Mouse (Mus musculus): ENCODE results near the gene Ssh1. TPM values are rescaled to one million over a fixed set of nuclear protein-coding genes. Genes with fewer than 3 reads are reported as not detected.

Ssh1 gene
- polyA plus RNA-seq, 1 experiment from 2014 or later = 19.4 TPM

DNA sequence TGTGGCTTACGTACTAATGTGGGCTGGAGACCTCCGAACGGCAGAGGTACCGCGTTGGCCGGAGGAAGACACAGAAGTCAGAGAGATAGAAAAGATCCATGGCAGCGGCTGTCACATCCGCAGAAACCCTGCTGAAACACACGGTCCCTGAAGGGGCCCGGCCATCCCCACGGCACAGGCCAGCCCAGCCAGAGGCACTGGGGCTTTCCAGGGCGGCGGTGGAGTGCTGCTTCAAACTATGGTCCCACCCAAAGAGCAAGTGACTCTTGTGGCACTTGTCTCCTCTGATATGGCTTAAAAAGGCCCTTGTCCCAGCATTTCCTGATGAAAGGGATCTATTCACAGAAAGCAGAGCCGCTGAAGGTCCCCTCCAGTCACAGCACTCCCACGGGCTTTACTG lies 19.1 kb downstream of the Ssh1 start:
- WGBS = 50% methylated on average over 15 of the region's 15 CpGs
- peaks cover 24% of the 10 kb centered on the region for H3K4me1 ChIP-seq (replicated peaks; ENCODE audit: control insufficient read depth, insufficient read depth, low read length)
- no peak overlapping the region for H3K27ac ChIP-seq
- no peaks in the 10 kb centered on the region for H3K9me3 ChIP-seq (ENCODE audit: control insufficient read depth, low read length)
- H3K9ac ChIP-seq = no peak overlapping the region
- no peaks in the 10 kb centered on the region for H3K27me3 ChIP-seq (ENCODE audit: control insufficient read depth, insufficient read depth, low read length)
- no peak overlapping the region for H3K4me3 ChIP-seq (replicated peaks; ENCODE audit: low read length)
- DNase-seq (ENCODE audit: low spot score) (no peak), ATAC-seq (ENCODE audit: low FRiP score) (no peak)
- H3K4me2 ChIP-seq (replicated peaks) = no peak overlapping the region
- peaks cover 6% of the 10 kb centered on the region; the same call in 1 of the 2 replicates for H3K36me3 ChIP-seq (replicated peaks; ENCODE audit: control insufficient read depth, insufficient read depth)

DNA sequence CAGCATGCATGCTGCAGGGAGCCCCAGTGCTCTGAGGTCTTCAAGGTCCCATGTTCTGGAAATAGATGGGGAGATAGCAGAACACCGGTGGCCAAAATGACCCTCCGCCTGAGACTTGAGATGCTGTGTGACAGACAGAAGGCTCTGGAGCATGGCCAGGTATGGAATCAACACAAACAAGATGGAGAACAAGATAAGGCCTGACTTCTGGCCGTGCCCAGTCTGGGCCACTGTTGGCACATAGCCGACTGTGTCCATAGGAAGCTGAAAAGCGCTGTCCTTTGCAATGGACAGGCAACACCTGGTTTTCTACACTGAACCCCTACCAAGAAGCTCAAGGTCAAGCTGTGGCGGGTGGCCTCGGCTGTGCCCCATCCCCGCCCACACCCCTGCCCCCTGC lies 19.9 kb downstream of the Ssh1 start:
- WGBS = 89% methylated on average over 8 of the region's 8 CpGs
- no peak overlapping the region for H3K9ac ChIP-seq
- H3K36me3 ChIP-seq (replicated peaks; ENCODE audit: control insufficient read depth, insufficient read depth) = peaks cover 14% of the 10 kb centered on the region; the same call in 1 of the 2 replicates
- H3K4me2 ChIP-seq (replicated peaks) = no peak overlapping the region
- H3K4me1 ChIP-seq (replicated peaks; ENCODE audit: control insufficient read depth, insufficient read depth, low read length) = peaks cover 24% of the 10 kb centered on the region
- H3K27ac ChIP-seq = 0 out of 2 replicates have a peak overlapping the region, but pooled peaks have one; percentile 24
- DNase-seq (ENCODE audit: low spot score) = no peak
- H3K9me3 ChIP-seq (ENCODE audit: control insufficient read depth, low read length) = no peaks in the 10 kb centered on the region
- H3K27me3 ChIP-seq (ENCODE audit: control insufficient read depth, insufficient read depth, low read length) = no peaks in the 10 kb centered on the region
- no peak for ATAC-seq (ENCODE audit: low FRiP score)
- no peak overlapping the region for H3K4me3 ChIP-seq (replicated peaks; ENCODE audit: low read length)

DNA sequence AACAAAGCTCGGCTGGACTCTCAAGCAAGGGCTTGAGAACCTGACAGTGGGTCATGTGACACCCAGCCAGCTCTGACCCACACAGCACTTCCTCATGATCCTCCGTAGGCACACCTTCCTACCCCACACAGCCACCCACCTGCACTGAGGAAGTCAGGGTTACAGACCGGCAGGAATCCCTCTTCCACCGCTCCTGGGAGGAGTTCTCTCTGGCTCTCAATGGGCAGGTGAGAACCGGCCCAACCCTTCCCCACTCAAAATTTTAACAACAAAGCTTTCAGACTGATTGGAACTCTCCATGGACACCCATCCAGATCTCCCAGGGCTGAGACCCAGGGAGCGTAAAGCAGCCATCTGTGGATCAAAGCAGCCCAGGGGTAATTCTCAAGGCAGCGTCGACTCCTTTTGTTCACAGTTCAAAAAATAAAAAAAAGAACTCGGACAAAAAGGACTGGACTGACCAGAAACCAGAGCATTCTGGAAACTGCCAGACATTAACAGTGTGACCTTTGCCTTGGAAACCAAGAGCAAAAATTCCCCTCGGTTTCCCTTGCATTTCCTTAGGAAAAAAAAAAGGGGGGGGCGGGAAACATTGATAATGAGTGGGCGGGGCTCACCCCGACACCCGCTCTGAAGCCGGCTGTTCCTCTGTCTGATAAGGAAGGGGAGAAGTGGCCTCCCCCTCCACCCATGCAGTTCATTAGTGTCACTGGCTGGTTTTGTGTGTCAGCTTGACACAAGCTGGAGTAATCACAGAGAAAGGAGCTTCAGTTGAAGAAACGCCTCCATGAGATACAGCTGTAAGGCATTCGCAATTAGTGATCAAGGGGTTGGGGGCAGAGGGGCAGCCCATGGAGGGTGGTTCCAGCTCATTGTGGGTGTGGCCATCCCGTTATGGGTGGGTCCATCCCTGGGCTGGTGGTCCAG lies 20.8 kb downstream of the Ssh1 start:
- H3K4me1 ChIP-seq (replicated peaks; ENCODE audit: control insufficient read depth, insufficient read depth, low read length) = peaks cover 24% of the 10 kb centered on the region
- H3K4me2 ChIP-seq (replicated peaks) = peak overlapping the region; percentile 29
- WGBS = 12% methylated on average over 18 of the region's 18 CpGs
- no peak overlapping the region for H3K9ac ChIP-seq
- H3K4me3 ChIP-seq (replicated peaks; ENCODE audit: low read length) = no peak overlapping the region
- no peaks in the 10 kb centered on the region for H3K9me3 ChIP-seq (ENCODE audit: control insufficient read depth, low read length)
- no peak for ATAC-seq (ENCODE audit: low FRiP score)
- H3K27ac ChIP-seq = peak overlapping the region; percentile 28; the same call in 1 of the 2 replicates
- H3K36me3 ChIP-seq (replicated peaks; ENCODE audit: control insufficient read depth, insufficient read depth) = peaks cover 21% of the 10 kb centered on the region; the same call in 1 of the 2 replicates
- DNase-seq (ENCODE audit: low spot score) = no peak
- H3K27me3 ChIP-seq (ENCODE audit: control insufficient read depth, insufficient read depth, low read length) = no peaks in the 10 kb centered on the region

DNA sequence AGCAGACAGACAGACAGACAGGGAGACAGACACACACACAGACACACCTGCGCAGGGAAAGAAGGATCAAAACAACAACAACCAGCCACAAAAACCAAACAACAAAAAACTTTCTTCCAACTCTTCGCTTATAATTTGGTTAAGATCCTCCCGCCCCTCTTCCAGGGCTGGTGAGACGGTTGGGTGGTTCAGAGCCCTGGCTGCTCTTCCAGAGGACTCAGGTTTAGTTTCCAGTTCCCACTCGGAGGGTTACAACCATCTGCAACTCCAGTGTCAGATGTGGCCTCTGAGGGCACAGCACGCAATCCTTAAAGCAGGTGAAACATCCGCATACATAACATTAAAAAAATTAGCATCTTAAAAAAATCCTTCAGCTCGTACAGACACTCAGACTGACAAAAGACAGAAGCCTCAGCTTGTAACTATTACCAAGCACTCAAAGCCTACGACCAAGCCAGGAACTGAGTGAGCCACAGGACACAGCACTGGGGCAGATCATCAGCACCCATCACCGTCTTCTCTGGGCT lies 22.2 kb downstream of the Ssh1 start:
- H3K4me1 ChIP-seq (replicated peaks; ENCODE audit: control insufficient read depth, insufficient read depth, low read length) = peaks cover 24% of the 10 kb centered on the region
- no peak overlapping the region for H3K4me3 ChIP-seq (replicated peaks; ENCODE audit: low read length)
- ATAC-seq (ENCODE audit: low FRiP score) (no peak), DNase-seq (ENCODE audit: low spot score) (no peak)
- H3K27ac ChIP-seq = no peak overlapping the region
- H3K9me3 ChIP-seq (ENCODE audit: control insufficient read depth, low read length) = no peaks in the 10 kb centered on the region
- H3K9ac ChIP-seq = no peak overlapping the region
- no peak overlapping the region for H3K4me2 ChIP-seq (replicated peaks)
- H3K36me3 ChIP-seq (replicated peaks; ENCODE audit: control insufficient read depth, insufficient read depth) = peaks cover 33% of the 10 kb centered on the region; the same call in 1 of the 2 replicates
- H3K27me3 ChIP-seq (ENCODE audit: control insufficient read depth, insufficient read depth, low read length) = no peaks in the 10 kb centered on the region
- WGBS = 79% methylated on average over 10 of the region's 10 CpGs

DNA sequence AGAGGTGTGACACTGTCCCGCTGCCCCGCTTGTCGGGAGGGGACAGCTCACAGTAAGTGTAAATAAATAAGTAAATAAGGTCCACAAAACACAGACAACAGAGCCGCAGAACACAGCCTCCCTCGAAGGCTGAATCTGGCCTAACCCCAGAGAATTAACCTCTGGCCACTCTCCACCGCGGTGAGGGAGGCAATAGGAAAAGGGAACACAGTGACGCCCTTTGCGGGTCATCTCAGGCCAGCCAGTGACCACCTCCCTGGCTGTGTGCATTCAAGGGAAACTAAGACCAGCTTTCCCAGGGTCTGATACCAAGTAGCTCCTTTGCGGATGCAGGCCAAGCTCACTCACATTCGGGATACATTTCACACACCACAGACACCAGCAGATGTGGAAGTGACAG lies 25.3 kb downstream of the Ssh1 start:
- Histone ChIP-seq H3K27me3 (ENCODE audit: control insufficient read depth, insufficient read depth, low read length) (no peaks in the 10 kb centered on the region), H3K4me1 (replicated peaks; ENCODE audit: control insufficient read depth, insufficient read depth, low read length) (peaks cover 9% of the 10 kb centered on the region; the same call in 1 of the 2 replicates), H3K36me3 (replicated peaks; ENCODE audit: control insufficient read depth, insufficient read depth) (peaks cover 62% of the 10 kb centered on the region), H3K9ac (no peak overlapping the region), H3K9me3 (ENCODE audit: control insufficient read depth, low read length) (no peaks in the 10 kb centered on the region), H3K4me3 (replicated peaks; ENCODE audit: low read length) (no peak overlapping the region), H3K4me2 (replicated peaks) (no peak overlapping the region), H3K27ac (no peak overlapping the region)
- no peak for DNase-seq (ENCODE audit: low spot score)
- no peak for ATAC-seq (ENCODE audit: low FRiP score)
- WGBS = 66% methylated on average over 11 of the region's 11 CpGs

DNA sequence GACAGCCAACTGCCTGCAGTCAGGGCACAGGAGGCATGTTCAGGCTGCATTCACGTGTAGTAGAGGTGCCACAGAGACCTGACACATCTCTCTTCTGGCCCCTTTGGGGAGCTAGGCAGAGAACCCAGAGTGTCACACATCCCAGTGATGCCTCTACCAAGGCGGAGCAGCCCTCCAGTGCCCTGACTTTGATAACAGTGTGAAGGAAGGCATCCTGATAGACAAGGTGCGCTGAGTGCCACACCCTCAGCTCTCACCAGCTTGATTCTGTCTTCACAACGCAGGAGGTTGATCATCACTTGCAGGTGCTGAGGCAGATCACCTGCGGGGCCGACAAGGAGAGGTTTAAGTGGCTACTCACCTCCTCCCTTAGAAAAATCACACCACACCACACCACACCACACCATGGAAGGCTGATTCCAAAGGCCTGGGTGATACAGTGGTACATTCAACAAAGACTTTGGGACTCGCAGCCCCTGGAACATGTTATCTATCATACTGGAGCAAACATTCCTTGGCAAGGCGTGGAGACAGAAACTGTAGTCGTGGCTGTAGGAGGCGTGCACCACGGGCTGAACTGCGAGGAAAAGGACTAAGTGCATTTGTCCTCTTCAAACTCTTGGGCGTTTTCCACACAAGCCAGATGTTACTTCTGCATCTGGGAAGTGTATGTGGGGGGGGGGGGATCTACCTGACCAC lies 27.1 kb downstream of the Ssh1 start:
- Histone ChIP-seq H3K27me3 (ENCODE audit: control insufficient read depth, insufficient read depth, low read length) (no peaks in the 10 kb centered on the region), H3K9ac (no peak overlapping the region), H3K9me3 (ENCODE audit: control insufficient read depth, low read length) (no peaks in the 10 kb centered on the region), H3K4me3 (replicated peaks; ENCODE audit: low read length) (no peak overlapping the region), H3K36me3 (replicated peaks; ENCODE audit: control insufficient read depth, insufficient read depth) (peaks cover 63% of the 10 kb centered on the region), H3K27ac (no peak overlapping the region), H3K4me1 (replicated peaks; ENCODE audit: control insufficient read depth, insufficient read depth, low read length) (no peaks in the 10 kb centered on the region), H3K4me2 (replicated peaks) (no peak overlapping the region)
- DNase-seq (ENCODE audit: low spot score) = no peak
- no peak for ATAC-seq (ENCODE audit: low FRiP score)
- WGBS = 93% methylated on average over 13 of the region's 13 CpGs

DNA sequence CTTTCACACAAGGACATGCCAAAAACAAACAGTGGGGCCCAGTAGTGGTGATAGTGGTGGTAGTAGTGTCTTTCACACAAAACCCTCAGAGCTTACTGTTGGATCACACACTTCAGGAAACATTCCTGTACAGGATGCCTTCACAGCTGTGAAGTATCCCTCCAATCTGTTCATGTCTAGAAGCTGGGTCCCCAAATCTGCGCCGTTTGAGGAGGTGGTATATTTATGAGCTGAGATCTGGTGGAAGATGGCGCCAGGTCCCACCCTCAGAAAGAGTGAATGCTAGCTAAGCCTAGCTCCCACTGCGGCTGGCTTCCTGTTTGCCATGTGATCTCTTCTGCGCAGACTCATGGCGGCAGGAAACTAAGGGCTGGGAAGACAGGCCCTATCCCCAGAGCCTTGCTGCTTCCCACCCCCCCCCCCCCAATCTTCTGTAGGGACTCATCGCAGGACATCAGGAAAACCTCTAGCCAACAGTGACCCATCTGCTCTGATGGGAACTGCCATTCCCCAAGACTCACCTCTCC lies 28.0 kb downstream of the Ssh1 start:
- Histone ChIP-seq H3K27me3 (ENCODE audit: control insufficient read depth, insufficient read depth, low read length) (no peaks in the 10 kb centered on the region), H3K4me1 (replicated peaks; ENCODE audit: control insufficient read depth, insufficient read depth, low read length) (no peaks in the 10 kb centered on the region), H3K4me3 (replicated peaks; ENCODE audit: low read length) (no peak overlapping the region), H3K27ac (no peak overlapping the region), H3K36me3 (replicated peaks; ENCODE audit: control insufficient read depth, insufficient read depth) (peaks cover 72% of the 10 kb centered on the region), H3K9me3 (ENCODE audit: control insufficient read depth, low read length) (no peaks in the 10 kb centered on the region), H3K9ac (no peak overlapping the region), H3K4me2 (replicated peaks) (no peak overlapping the region)
- no peak for ATAC-seq (ENCODE audit: low FRiP score)
- DNase-seq (ENCODE audit: low spot score) = no peak
- WGBS = 94% methylated on average over 7 of the region's 7 CpGs

DNA sequence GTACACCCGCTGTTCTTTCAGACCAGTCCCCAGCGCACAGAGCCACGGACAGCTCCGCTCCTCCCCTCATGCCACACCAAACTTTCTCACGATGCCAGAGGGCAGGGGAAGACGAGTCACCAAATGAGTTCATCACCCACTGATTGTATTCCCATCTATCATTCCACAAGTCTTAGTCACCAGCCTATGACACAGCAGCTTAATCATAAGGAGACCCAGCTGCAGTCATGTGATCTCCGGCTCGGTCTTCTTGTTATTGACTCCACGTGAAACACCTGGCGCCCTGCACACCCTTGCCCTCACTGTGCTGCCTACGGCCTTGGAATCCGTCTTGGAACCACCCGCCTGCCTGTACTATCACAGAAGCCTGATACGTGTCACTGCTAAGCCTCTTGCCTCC lies 28.7 kb downstream of the Ssh1 start:
- ATAC-seq (ENCODE audit: low FRiP score) (no peak), DNase-seq (ENCODE audit: low spot score) (no peak)
- Histone ChIP-seq H3K4me2 (replicated peaks) (no peak overlapping the region), H3K9me3 (ENCODE audit: control insufficient read depth, low read length) (no peaks in the 10 kb centered on the region), H3K9ac (no peak overlapping the region), H3K27ac (no peak overlapping the region), H3K4me1 (replicated peaks; ENCODE audit: control insufficient read depth, insufficient read depth, low read length) (no peaks in the 10 kb centered on the region), H3K27me3 (ENCODE audit: control insufficient read depth, insufficient read depth, low read length) (no peaks in the 10 kb centered on the region), H3K4me3 (replicated peaks; ENCODE audit: low read length) (no peak overlapping the region), H3K36me3 (replicated peaks; ENCODE audit: control insufficient read depth, insufficient read depth) (peaks cover 73% of the 10 kb centered on the region)
- 81% methylated on average over 14 of the region's 14 CpGs for WGBS

DNA sequence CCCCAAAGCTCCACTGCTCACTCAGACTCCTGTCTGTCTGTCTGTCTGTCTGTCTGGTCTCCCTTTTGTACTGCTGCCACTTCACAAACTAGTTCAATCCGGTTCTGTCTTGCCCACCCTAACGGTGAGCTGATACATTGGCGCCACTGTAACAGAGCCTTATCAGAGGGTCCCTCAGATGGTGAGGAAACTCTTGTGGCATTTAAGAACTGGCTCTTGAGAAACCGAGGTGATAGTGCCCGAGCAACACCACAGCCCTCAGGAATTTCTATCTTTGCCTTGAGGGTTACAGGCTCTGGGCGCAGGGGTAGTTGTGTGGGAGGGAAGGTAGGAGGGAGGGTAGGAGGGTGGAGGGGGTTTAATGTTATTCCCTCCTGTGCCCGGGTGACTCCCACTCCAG lies 31.9 kb downstream of the Ssh1 start:
- Histone ChIP-seq H3K27me3 (ENCODE audit: control insufficient read depth, insufficient read depth, low read length) (no peaks in the 10 kb centered on the region), H3K27ac (no peak overlapping the region), H3K4me3 (replicated peaks; ENCODE audit: low read length) (no peak overlapping the region), H3K4me2 (replicated peaks) (no peak overlapping the region), H3K36me3 (replicated peaks; ENCODE audit: control insufficient read depth, insufficient read depth) (peaks cover 57% of the 10 kb centered on the region), H3K4me1 (replicated peaks; ENCODE audit: control insufficient read depth, insufficient read depth, low read length) (no peaks in the 10 kb centered on the region), H3K9me3 (ENCODE audit: control insufficient read depth, low read length) (no peaks in the 10 kb centered on the region), H3K9ac (no peak overlapping the region)
- ATAC-seq (ENCODE audit: low FRiP score) = no peak
- 81% methylated on average over 7 of the region's 7 CpGs for WGBS
- no peak for DNase-seq (ENCODE audit: low spot score)
